Mouse (Mus musculus): ENCODE measurements around the gene BC025920.
"Not testable (repeated sequence)": the region's sequence is repeated elsewhere in the genome, so short reads cannot be mapped to it uniquely, and the experiment has no call there.

Gene BC025920

DNA sequence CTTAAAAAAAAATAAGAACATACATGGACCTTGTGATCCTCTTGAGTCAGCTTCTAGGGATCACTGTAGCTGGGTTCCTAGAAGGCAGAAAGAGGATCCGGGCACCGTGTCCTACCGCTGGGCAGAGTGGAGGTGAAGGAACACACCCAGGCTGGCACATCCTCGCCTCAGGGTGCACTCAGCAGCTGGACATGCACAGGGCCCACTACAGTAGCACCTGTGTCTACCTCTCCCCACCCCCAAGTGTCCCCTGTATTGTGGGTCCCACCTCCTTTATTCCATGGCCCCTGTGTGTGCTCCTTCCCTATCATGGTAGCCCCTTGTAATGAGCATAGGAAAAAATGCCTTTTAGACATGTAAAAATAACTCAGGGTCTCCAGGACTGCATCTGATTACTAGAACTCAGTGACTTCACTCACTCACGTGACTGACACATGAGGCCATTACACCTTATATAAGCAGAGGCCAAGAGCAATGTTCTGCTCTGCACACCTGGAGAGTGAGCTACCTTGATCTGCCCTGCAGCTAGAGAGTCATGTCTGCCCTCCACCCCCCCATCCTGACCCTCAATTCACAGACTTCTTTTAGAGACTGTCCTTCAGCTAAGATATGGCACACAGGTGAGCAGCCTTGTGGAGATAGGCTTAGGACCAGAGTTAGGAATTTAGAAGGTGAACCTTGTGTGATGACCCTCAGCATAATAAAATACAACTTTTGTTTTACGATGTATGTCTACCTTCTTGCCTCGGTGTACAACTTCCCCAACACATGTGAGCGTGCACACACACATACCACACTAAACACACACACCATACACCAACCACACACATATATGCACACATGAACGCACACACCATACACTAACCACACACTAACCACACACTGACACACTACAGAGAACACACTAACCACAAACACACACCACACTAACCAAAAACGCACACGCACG is 1.8 kb upstream of the BC025920 start:
- DNase-seq (ENCODE audit: low spot score): no peak

DNA sequence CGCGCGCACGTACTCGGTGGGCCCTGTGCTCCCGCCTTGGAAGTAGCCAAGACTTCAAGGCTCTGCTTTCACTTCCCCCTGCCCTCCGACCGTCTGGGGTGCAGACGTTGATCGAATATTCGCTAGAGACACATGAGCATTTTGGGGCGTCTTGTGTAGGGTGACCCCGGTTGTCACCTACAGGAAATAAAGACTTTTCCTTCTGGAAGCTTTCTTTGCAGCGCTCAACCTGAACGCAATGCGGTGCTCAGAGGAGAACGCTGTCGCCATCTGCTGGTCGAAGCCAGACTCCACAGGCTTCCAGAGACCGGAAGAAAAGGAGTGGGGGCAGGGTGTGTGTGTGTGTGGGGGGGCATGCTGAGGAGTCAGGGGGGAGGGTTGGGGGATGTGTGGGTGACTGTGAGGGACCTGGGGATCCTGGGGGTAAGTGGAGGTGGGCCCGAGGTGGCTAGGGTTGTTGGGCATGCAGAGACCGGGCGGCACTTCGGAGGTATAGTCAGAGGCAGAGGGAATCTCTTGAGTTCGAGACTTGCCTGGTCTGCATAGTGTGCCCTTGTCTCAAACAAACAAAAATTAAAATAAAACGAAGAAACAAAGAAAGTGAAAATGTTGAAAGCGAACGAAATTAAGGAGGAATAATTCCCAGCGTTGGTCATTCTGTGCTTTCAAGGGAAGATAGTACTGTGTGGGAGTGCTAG is 953 bp upstream of the BC025920 start:
- DNase-seq (ENCODE audit: low spot score): peak; percentile 94

DNA sequence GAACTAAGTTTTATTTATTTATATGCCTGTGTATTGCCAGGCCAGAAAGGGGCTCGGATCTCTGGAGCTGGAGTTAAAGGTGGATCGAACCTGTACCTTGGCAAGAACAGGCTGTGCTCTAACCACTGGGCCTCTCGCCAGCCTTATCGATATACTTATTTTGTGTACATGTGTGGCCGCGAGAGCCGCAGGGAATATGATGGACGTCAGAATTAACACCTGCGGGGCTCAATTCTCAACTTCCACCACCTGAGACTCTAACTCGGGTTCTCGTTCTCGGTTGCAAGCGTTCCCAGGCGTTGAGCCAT is 450 bp upstream of the BC025920 start:
- DNase-seq (ENCODE audit: low spot score): no peak

DNA sequence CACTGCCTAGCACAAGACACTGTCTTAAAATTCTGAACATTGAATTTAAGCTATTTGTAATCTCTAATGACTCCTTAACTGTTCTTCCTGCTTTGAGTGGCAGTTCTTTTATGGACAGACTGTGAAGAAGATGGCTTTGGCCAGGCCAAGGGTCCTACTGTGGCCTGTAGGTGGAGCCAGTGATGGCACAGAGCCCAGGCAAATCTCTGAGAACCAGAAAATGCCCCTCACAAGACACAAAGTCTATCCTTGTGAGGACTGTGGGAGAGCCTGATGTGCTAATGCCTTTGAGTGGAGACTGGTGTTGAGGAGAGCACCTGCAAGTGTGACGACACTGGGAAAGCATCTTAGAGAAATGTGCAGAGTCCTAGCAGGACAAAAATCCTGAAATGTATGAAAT is 2.2 kb downstream of the BC025920 start:
- DNase-seq (ENCODE audit: low spot score): no peak

DNA sequence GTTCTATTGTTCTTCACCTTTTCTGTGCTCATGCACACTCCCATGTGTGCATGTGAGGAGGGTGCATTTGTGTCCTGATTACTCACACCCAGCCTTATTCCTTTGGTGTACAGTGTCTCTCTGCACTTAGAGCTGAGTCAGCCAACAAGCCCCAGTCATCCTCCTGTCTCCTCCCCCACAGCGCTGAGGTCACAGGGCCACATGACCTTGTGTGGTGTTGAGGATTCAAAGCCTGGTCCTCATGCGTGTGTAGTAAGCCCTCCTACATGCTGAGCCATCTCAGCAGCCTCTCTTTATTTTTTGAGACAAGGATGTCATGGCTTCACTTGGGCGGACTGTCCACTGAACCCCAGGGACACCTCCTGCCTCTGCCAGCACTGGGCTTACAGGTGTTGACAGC is 6.7 kb downstream of the BC025920 start:
- no peak for DNase-seq (ENCODE audit: low spot score)

DNA sequence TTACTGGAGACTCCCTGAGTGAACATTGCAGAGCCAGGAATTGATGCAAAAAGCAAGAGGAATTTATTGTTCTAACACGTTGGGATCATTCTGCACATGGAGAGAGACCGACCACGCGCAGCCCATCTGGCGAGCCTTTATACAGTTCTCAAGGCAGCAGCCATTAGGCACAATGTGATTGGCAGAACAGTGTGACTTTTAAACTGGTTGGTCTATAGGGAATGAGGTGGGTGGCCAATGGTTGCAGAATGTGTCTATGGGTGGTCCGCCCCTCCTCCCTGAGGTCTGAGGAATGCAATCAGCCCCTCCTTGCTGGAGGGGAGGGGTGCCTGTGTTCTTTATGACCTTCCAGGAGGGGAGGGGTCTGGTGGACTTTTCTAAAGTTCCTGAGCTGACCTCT is 9.4 kb downstream of the BC025920 start:
- DNase-seq (ENCODE audit: low spot score): no peak

DNA sequence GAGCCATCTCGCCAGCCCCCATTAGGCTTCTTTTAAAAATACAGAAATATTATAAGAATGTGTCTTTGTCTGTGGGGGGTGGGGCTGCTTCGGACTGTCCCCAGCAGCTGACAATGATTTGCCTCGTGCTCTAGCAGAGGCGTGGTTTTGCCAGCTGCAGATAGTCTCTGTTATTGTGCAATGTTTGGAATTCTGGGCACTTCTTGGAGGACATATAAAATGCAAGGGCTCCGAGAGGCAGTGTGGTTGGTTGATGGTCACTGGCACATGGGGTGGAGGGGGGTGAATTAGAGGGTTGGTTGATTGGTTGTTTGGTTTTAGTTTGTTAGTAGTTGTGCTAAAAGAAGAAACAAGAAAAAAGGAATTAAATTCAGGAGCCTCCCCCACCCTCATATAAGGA is 13.9 kb downstream of the BC025920 start:
- no peak for DNase-seq (ENCODE audit: low spot score)

DNA sequence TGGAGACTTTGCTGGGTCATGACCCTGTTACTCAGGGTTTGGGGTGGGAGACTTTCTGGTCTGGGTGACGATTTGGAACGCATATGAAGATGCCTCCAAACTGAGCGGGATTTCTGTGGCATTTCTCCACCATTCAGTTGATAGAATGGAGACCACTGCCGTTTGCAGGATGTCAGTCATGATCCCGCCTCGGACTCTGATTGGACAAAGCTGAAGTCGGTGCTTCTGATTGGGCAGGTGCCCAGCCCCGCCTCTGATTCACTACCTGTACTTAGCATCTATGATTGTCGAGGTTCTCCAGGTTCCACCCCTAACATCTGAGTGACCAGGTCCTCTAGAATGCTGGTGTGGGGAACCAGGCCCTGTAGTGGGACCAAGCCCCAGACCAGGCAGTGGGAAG is 14.7 kb downstream of the BC025920 start:
- DNase-seq (ENCODE audit: low spot score): no peak

DNA sequence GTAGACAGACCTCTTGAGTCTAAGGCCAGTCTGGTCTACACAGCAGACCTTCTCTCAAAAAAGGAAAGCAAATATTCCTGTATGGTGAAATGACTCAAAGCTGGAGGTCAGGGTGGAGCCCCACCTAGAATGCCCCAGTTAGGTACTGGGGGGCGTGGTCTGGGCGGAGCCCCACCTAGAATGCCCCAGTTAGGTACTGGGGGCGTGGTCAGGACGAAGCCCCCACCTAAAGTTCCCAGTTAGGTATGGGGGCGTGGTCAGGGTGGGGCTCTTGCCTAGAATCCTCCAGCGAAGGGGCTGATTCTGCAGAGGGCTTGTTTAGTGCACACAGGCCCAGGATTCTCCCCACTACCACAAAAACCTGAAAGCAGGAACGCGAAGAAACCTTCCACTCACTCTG is 17.4 kb downstream of the BC025920 start:
- no peak for DNase-seq (ENCODE audit: low spot score)

DNA sequence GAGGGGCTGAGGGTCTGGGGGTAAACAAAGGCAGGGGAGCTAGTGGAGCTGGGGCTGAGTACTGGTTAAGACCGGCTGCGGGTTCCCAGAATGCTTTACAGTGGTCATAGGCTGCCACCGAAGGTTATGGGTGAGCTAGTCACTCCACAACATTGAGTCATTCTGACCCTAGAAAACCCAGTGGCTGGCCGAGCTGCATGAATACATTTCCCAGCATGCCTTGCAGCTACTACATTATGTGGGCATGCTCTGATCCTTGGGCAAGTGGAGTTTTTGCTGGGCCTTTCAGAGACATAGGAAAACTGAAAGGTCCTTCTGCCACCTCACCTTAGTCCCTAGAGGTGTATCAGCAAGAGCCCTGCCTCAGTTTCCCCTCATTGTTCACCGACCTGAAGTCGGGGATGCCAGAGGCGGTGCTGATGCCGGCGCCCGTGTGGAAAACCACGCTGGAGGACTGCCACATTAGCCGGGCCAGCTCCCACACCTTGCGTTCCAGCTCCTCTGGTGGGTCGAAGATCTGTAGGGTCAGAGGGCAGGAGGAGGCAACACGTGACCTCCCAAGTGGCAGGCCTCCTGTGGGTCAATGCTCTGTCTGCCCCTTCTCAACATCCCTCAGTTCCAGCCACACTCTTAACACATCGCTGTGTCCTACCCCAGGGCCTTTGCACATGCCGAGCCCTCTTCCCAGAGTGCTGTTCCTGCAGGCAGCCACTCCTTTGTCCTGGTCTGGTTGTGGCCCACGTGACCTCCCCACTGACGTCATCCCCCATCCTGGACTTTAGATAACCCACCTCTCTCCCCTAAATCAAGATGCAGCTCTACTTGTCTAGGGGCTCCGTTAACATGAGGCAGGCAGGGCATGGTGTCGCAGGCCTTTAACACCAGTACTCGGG is 20.3 kb downstream of the BC025920 start:
- no peak for DNase-seq (ENCODE audit: low spot score)

DNA sequence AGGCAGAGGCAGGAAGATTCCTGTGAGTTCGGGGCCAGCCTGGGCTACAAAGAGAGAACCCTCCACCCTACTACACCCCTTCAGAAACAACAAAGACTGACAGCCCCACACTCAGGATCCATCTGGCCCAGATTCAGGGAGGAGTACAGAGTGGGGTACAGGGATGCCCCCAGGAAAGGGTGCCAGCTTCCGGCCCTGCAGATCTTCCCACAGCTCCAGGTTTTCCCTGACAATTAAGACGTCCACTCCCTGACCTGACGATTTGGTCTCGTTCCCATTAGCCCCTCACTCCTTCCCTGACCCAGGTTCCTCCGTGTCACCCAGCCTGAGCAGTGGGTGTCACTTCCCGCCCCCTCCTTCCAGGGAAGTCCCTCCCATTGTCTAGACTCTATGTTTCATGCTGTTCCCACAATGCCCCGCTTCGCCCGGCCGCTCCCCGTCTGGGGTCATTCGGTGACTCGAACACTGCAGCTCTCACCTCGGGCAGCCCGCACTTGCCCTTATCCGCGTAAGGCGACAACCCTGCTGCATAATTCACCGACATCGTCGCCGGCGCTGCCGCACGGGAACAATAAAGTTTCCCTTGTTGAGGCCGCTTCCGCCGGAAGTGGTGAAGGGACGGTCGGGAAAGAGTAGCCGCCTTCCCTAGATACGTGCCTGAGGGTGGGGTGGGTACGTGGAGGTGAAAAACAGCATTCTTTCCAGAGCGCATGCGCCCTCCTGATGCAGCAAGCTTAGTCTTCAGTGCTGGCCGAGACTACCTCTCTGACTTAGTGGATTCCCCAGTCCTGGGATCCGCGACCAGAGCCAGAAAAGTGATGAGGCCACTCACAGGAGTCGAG is 21.1 kb downstream of the BC025920 start, which contains the start of gene Sirt6:
TSS of gene Sirt6 (minus strand) at position 804 of the 842 bp plus-strand sequence.
- DNase-seq (ENCODE audit: low spot score): peak; percentile 95

DNA sequence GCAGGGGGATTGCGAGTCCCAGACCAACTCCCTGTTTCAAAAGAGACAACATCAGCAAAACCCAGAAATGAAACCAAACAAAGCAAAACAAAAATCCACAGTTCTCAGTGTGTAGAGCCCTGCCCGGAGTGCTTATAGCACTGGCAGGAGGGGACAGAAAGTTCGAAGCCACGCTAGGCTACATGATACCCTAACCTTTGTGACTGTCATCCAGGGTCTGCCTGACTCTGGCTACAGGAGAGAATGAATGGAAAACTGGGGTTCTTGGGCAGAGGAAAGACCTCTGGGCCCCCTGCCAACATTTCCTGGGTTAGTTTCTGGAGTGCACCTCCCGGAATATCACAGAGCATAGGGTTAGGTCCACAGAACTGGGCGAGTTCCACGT is 21.8 kb downstream of the BC025920 start:
- no peak for DNase-seq (ENCODE audit: low spot score)

DNA sequence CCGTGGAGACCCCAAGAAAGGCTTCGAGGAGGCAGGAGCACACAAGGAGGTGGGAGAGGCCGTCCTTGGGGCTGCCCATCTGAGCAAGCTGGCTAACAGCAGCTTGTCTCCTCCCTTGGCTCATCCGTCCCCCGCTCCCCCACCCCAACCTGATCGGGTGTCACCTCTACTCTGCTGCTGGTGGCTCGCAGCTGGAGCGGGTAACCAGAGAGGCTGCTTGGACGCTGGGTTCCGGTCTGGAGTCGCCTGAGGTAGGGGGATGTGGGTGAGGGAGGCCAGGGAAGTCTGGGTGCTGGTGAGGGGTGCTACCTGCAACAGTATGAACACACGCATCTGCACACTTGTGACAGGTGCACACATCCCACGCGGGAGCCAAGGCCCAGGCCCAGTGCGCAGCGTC is 22.3 kb downstream of the BC025920 start, which contains the start of gene Ankrd24:
TSS of gene Ankrd24 (plus strand) at position 151 of the 400 bp plus-strand sequence.
- DNase-seq (ENCODE audit: low spot score): no peak

DNA sequence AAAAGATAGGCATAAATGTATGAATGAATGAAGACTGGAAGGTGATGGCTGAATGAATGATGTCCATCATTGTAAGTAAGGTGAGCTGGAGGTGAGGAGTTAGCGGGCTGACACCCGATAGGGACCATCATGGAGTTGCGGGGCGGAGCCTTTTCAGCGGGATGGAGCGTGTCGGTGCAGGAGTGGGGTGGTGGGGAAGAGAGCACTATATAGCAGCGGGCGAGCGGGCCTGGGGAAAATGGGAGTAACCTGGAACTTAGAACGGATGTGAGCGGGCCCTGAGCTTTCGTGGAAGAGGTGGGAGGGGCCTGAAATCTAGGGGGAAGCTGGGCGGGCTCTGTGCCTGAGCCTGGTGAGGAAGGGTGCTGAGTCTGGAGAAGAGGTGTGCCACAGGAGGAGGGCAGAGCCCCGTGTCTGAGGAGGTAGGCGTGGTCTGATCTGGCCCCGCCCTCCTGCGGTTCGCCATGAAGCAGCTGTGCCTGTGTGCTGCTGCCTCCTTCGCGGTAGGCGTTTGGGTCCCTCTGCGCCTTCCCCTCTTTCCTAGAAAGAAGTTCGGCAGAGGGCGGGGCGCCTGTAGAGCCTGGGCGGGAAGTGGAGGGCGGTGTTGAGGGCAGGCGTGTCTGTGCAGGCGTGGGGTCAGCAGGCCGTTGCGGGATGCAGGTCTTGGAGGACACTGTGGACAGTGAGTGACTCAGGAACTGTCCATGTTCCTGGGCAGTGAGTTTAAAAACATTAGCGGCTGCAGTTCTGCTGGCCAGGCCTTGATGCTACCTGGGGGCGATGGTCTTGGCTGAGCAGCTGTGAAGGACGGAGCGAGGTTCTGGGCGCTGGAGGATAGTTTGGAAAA is 27.4 kb downstream of the BC025920 start:
- peak; percentile 51 for DNase-seq (ENCODE audit: low spot score)

DNA sequence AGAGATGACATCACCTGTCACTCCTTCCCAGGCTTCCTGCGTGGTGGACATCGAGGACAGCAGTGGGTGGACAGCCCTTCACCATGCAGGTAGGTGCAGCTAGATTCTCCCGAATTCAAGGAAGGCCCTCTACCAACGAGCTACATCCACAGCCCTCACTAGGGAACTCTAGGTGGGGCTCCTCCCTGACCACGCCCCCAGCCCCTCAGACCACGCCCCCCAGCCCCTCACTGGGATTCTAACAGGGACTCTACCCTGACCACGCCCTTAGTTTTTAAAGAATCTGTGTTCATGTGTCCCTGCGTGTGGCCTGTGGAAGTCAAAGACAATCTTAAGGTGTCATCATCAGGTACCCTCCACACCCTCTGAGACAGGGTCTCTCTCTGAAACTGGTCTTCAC is 30.3 kb downstream of the BC025920 start:
- no peak for DNase-seq (ENCODE audit: low spot score)

DNA sequence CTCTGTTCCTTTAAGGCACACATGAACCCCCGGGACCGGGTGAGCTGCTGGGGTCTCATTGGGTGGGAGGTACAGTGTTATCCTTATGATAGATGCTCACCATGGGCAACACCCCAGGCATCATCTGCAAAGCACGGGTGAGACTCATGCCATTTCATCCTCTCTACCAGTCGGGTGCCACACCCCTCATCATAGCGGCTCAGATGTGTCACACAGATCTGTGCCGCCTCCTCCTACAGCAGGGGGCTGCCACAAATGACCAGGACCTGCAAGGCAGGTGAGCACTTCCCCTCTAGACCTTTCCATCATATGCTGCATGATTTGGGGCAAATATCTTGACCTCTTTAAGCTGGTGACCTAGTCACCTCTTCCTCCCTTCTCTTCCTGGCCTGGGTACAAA is 32.0 kb downstream of the BC025920 start:
- DNase-seq (ENCODE audit: low spot score): no peak

DNA sequence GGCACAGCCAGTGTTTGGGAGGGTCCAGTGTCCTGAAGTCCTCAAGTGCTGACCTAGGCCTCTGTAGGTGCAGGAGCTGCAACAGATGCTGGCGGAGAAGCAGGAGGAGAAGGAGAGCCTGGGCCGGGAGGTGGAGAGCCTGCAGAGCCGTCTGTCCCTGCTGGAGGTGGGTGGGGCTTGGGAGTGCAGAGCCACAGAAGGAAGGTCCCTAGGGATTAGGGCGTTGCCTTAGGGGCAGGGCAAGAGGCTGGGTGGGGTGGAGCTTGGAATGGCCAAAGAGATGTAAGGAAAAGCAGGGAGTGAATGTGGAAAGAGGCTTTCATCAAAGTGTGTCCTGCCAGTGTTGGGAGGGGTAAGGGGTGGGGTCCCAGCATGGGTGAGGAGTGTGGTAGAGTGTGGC is 34.8 kb downstream of the BC025920 start:
- DNase-seq (ENCODE audit: low spot score): not testable (repeated sequence)

DNA sequence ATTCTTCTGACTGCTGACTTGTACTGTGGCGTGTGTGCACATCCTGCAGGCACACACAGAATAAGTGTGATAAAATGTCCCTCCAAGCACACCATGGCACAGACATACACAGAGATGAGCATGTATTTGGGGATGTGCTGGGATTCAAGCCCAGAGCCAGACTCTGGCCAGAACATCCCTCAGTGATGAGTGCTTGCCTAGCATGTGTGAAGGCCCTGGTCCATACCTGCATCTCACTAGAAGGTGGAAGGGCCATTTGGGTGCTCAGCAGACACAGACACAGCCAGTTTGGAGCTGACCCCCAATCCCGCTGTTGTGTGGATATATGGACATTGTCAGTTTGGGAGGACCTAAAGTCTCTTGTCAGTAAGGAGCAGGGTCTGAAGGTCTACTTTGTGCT is 35.5 kb downstream of the BC025920 start:
- no peak for DNase-seq (ENCODE audit: low spot score)

DNA sequence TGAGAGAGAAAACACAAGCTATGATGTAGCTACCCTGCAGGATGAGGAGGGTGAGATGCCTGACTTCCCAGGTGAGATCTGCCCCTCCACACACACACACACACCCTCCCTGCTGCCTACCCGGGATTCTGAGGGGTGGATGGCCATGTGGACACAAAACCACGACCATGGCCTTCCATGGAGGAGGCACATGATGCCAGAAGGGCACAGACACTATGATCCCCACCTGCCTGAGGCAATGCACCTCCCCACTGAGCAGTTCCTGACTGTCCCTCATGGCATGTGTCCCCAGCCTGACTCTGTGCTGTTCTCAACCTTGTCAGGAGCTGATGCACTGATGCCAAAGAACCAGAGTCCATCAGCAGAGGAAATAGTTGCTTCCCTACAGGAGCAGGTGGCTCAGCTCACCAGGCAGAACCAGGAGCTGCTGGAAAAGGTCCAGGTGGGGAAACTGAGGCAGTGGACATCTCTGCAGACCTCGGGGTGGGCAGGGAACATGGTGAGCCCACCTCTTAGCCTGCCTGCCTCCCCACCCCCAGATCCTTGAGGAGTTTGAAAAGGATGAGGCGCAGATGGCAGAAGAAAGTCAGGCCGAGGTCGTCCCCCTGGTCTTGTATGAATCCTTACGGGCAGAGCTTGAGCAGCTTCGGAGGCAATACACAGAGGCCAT is 36.0 kb downstream of the BC025920 start:
- DNase-seq (ENCODE audit: low spot score): no peak
